Mouse (Mus musculus) MEL (cell line): ENCODE results near the gene Hist1h3c. TPM values are rescaled to one million over a fixed set of nuclear protein-coding genes. Genes with fewer than 3 reads are reported as not detected.

Experiments used
- DNase-seq: peaks from one replicate; pipeline ENCODE4 v3.0.0; 2011; ENCODE audit warnings: low read depth, low spot score
- H3K27ac ChIP-seq: 2 replicates; pipeline ENCODE4 v1.5.1; 2012; ENCODE audit warnings: low read depth, mild to moderate bottlenecking, control low read depth, low read length, moderate library complexity; ENCODE audit not compliant: control insufficient read depth
- H3K27me3 ChIP-seq, 2 experiments: fragments of 150-350 bp in 1 of 2; sonication (generic) in 1 of 2; 2 replicates each; pipeline ENCODE4 v1.6.1; 2012; ENCODE audit warnings: low read length in 2 of 2, mild to moderate bottlenecking in 2 of 2, improper control_type of control experiment in 1 of 2, moderate library complexity in 1 of 2; ENCODE audit not compliant: insufficient read depth in 2 of 2, control insufficient read depth in 1 of 2
- H3K36me3 ChIP-seq, 2 experiments: 2 replicates each; pipeline ENCODE4 v1.6.1; 2012 to 2014; ENCODE audit warnings: low read length in 2 of 2, improper control_type of control experiment in 1 of 2, inconsistent platforms in 1 of 2, mild to moderate bottlenecking in 1 of 2; ENCODE audit not compliant: insufficient read depth in 2 of 2, control insufficient read depth in 1 of 2
- H3K4me1 ChIP-seq, 2 experiments: fragments of 150-350 bp in 1 of 2; sonication (generic) in 1 of 2; 2 replicates each; pipeline ENCODE4 v1.6.1; 2012; ENCODE audit warnings: low read length in 2 of 2, improper control_type of control experiment in 1 of 2, mild to moderate bottlenecking in 1 of 2; ENCODE audit not compliant: insufficient read depth in 2 of 2, control insufficient read depth in 1 of 2
- H3K4me3 ChIP-seq, 2 experiments: fragments of 150-350 bp in 1 of 2; sonication (generic) in 1 of 2; 2 replicates each; pipeline ENCODE4 v1.5.1; 2012; ENCODE audit warnings: low read depth in 2 of 2, low read length in 2 of 2, mild to moderate bottlenecking in 2 of 2, moderate library complexity in 2 of 2, control low read depth in 1 of 2, improper control_type of control experiment in 1 of 2; ENCODE audit not compliant: control insufficient read depth in 1 of 2, insufficient read depth in 1 of 2
- H3K79me2 ChIP-seq: 2 replicates; pipeline ENCODE4 v1.6.1; 2012; ENCODE audit warnings: mild to moderate bottlenecking, low read length, moderate library complexity; ENCODE audit not compliant: control insufficient read depth, poor library complexity, insufficient read depth
- H3K9ac ChIP-seq: 2 replicates; pipeline ENCODE4 v1.6.1; 2012; ENCODE audit warnings: low read depth, mild to moderate bottlenecking, control low read depth, low read length, moderate library complexity; ENCODE audit not compliant: control insufficient read depth, poor library complexity, severe bottlenecking
- H3K9me3 ChIP-seq: fragments of 150-350 bp; sonication (generic); replicated peaks from 2 replicates; pipeline ENCODE4 v1.6.1; 2012; ENCODE audit warnings: mild to moderate bottlenecking, low read length, improper control_type of control experiment, moderate library complexity; ENCODE audit not compliant: insufficient read depth
- BHLHE40 ChIP-seq: IDR thresholded peaks from 2 replicates; pipeline ENCODE4 v1.6.1; 2012; ENCODE audit warnings: low read depth, mild to moderate bottlenecking, inconsistent platforms, low read length, improper control_type of control experiment, borderline replicate concordance
- CTCF ChIP-seq, 3 experiments: IDR thresholded peaks in 2 of 3; conservative IDR thresholded peaks in 1 of 3; 2 replicates each; pipeline ENCODE4 v1.5.1; 2011 to 2012; ENCODE audit warnings: low read length in 3 of 3, low read depth in 2 of 3, mild to moderate bottlenecking in 2 of 3, improper control_type of control experiment in 1 of 3, inconsistent platforms in 1 of 3, mixed read lengths in 1 of 3, moderate library complexity in 1 of 3; ENCODE audit not compliant: control insufficient read depth in 1 of 3, insufficient read depth in 1 of 3, poor library complexity in 1 of 3, severe bottlenecking in 1 of 3
- EP300 ChIP-seq, 2 experiments: IDR thresholded peaks; 2 replicates each; pipeline ENCODE4 v1.6.1; 2011; ENCODE audit warnings: improper control_type of control experiment in 2 of 2, low read length in 2 of 2, low read depth in 1 of 2, mild to moderate bottlenecking in 1 of 2
- ETS1 ChIP-seq: IDR thresholded peaks from 2 replicates; pipeline ENCODE4 v1.6.1; 2012; ENCODE audit warnings: low read depth, mild to moderate bottlenecking, inconsistent platforms, low read length, improper control_type of control experiment, moderate library complexity
- GATA1 ChIP-seq: IDR thresholded peaks from 2 replicates; pipeline ENCODE4 v1.6.1; 2011; ENCODE audit warnings: low read depth, low read length, improper control_type of control experiment
- HCFC1 ChIP-seq: IDR thresholded peaks from 2 replicates; pipeline ENCODE4 v1.6.1; 2012; ENCODE audit warnings: low read depth, mild to moderate bottlenecking, inconsistent platforms, low read length, improper control_type of control experiment, moderate library complexity
- JUND ChIP-seq: IDR thresholded peaks from 2 replicates; pipeline ENCODE4 v1.6.1; 2011; ENCODE audit warnings: low read depth, mild to moderate bottlenecking, improper control_type of control experiment, low read length
- KAT2A ChIP-seq: conservative IDR thresholded peaks from 2 replicates; pipeline ENCODE4 v1.6.1; 2012; ENCODE audit warnings: low read depth, low read length, improper control_type of control experiment, inconsistent platforms
- MAX ChIP-seq: IDR thresholded peaks from 2 replicates; pipeline ENCODE4 v1.6.1; 2011; ENCODE audit warnings: low read length, improper control_type of control experiment
- MAZ ChIP-seq: IDR thresholded peaks from 2 replicates; pipeline ENCODE4 v1.6.1; 2012; ENCODE audit warnings: low read depth, mild to moderate bottlenecking, inconsistent platforms, low read length, improper control_type of control experiment
- MXI1 ChIP-seq: IDR thresholded peaks from 2 replicates; pipeline ENCODE4 v1.6.1; 2011; ENCODE audit warnings: mild to moderate bottlenecking, low read depth, low read length, improper control_type of control experiment
- MYC ChIP-seq: IDR thresholded peaks from 2 replicates; pipeline ENCODE4 v1.6.1; 2011; ENCODE audit warnings: low read depth, mild to moderate bottlenecking, low read length, improper control_type of control experiment, moderate library complexity
- NRF1 ChIP-seq: IDR thresholded peaks from 2 replicates; pipeline ENCODE4 v1.6.1; 2014; ENCODE audit warnings: low read depth, mild to moderate bottlenecking, inconsistent platforms, low read length, improper control_type of control experiment, moderate library complexity; ENCODE audit not compliant: poor library complexity, insufficient read depth, severe bottlenecking
- POLR2A ChIP-seq, 2 experiments: IDR thresholded peaks; 2 replicates each; pipeline ENCODE4 v1.6.1; 2011 to 2012; ENCODE audit warnings: low read length in 2 of 2, mild to moderate bottlenecking in 2 of 2, control low read depth in 1 of 2, improper control_type of control experiment in 1 of 2, low read depth in 1 of 2, moderate library complexity in 1 of 2; ENCODE audit not compliant: control insufficient read depth in 1 of 2, insufficient read depth in 1 of 2, poor library complexity in 1 of 2
- RCOR1 ChIP-seq: IDR thresholded peaks from 2 replicates; pipeline ENCODE4 v1.6.1; 2012; ENCODE audit warnings: low read depth, mild to moderate bottlenecking, inconsistent platforms, low read length, improper control_type of control experiment
- SIN3A ChIP-seq: IDR thresholded peaks from 2 replicates; pipeline ENCODE4 v1.6.1; 2012; ENCODE audit warnings: low read length, improper control_type of control experiment, inconsistent platforms
- TCF12 ChIP-seq: IDR thresholded peaks from 2 replicates; pipeline ENCODE4 v1.6.1; 2014; ENCODE audit warnings: low read depth, mild to moderate bottlenecking, inconsistent platforms, low read length, improper control_type of control experiment, moderate library complexity
- USF1 ChIP-seq: IDR thresholded peaks from 2 replicates; pipeline ENCODE4 v1.6.1; 2014; ENCODE audit warnings: low read depth, mild to moderate bottlenecking, inconsistent platforms, low read length, improper control_type of control experiment, moderate library complexity
- polyA plus RNA-seq, 2 experiments: library from polyadenylated mRNA; stranded (reverse) in 1 of 2; unstranded in 1 of 2; fragments of >175 nt in 1 of 2; fragments of >200 nt in 1 of 2; gene quantifications; 2 replicates each; pipeline versions ENCODE4 v1.2.1 to v1.2.4; 2012; ENCODE audit warnings: low replicate concordance in 2 of 2, low read depth in 1 of 2; ENCODE audit not compliant: insufficient read length in 2 of 2, insufficient read depth in 1 of 2, missing spikeins in 1 of 2
- total RNA-seq: library from RNA; depleted of rRNA; stranded (reverse); fragments of 300-350 nt; gene quantifications from 2 replicates; pipeline ENCODE4 v1.2.3, GENCODE M21; 2012

The Hist1h3c gene
- total and polyA plus RNA-seq, 3 experiments = 1.7 to 1,651 TPM; not detected in 1

- Histone ChIP-seq H3K4me1 (peaks cover 7 to 14% of the 10 kb centered on the region in 2 experiments), H3K9ac (no peak overlapping the region), H3K36me3 (peaks cover 0 to 14% of the 10 kb centered on the region in 2 experiments; a peak in 2 of 4 replicates), H3K27ac (no peak overlapping the region), H3K79me2 (no peaks in the 10 kb centered on the region), H3K9me3 (no peaks in the 10 kb centered on the region), H3K27me3 (no peaks in the 10 kb centered on the region), H3K4me3 (no peak overlapping the region)
- TF ChIP-seq ETS1 (no peak), EP300 (IDR thresholded peaks at IDR 0.05; ENCODE audit: low read depth in 1 of 2, low read length in 2 of 2) (no peak)
- DNase-seq = no peak
Measured at GRCm38 (mm10) chr13:23728472-23729191, 16.8 kb downstream of the Hist1h3c start.

- 0 out of 2 replicates have a peak, but pooled peaks have one; percentile 3 for TF ChIP-seq ETS1
- no peak for TF ChIP-seq POLR2A (IDR thresholded peaks at IDR 0.05; ENCODE audit: control insufficient read depth in 1 of 2, insufficient read depth in 1 of 2, low read depth in 1 of 2, low read length in 2 of 2, poor library complexity in 1 of 2)
- TF ChIP-seq, all 39 proteins: peak for 1
- DNase-seq = peak; percentile 36
- no peak overlapping the region; the same call in 1 of the 2 replicates for H3K9ac ChIP-seq
- H3K4me3 ChIP-seq = no peak overlapping the region
- peaks cover 7 to 23% of the 10 kb centered on the region in 2 experiments for H3K4me1 ChIP-seq
- no peak overlapping the region for H3K27ac ChIP-seq
- H3K27me3 ChIP-seq = no peaks in the 10 kb centered on the region
- H3K9me3 ChIP-seq = no peaks in the 10 kb centered on the region
- no peaks in the 10 kb centered on the region for H3K79me2 ChIP-seq
- peaks cover 0 to 15% of the 10 kb centered on the region in 2 experiments; a peak in 2 of 4 replicates for H3K36me3 ChIP-seq
Measured at GRCm38 (mm10) chr13:23725213-23725612, 20.2 kb downstream of the Hist1h3c start.

GRCm38 (mm10) chr13:23724239-23724638 is 21.2 kb downstream of the Hist1h3c start:
- TF ChIP-seq MXI1 = peak; percentile 79
- peak; percentile 74; the same call in 1 of the 2 replicates for TF ChIP-seq ETS1
- no peak for TF ChIP-seq BHLHE40
- TF ChIP-seq RCOR1 = peak; percentile 79
- peak; percentile 35; the same call in 1 of the 2 replicates for TF ChIP-seq HCFC1
- TF ChIP-seq USF1 = peak; percentile 63
- peak; percentile 71 for TF ChIP-seq MYC
- TF ChIP-seq GATA1 = peak; percentile 97
- TF ChIP-seq SIN3A = peak; percentile 79
- TF ChIP-seq NRF1 = no peak
- peak; percentile 70 for TF ChIP-seq MAX
- TF ChIP-seq EP300 (IDR thresholded peaks at IDR 0.05; ENCODE audit: low read depth in 1 of 2, low read length in 2 of 2) = peak; percentile 69 to 84
- TF ChIP-seq MAZ = peak; percentile 74; the same call in 1 of the 2 replicates
- TF ChIP-seq TCF12 = 0 out of 2 replicates have a peak, but pooled peaks have one; percentile 31
- peak; percentile 99 for TF ChIP-seq JUND
- TF ChIP-seq KAT2A = no peak
- TF ChIP-seq CTCF (IDR thresholded peaks at IDR 0.05 in 2 of 3, conservative IDR thresholded peaks at IDR 0.05 in 1 of 3; ENCODE audit: control insufficient read depth in 1 of 3, insufficient read depth in 1 of 3, low read depth in 2 of 3, low read length in 3 of 3, poor library complexity in 1 of 3, severe bottlenecking in 1 of 3) = no peak
- no peaks in the 10 kb centered on the region for H3K27me3 ChIP-seq
- no peaks in the 10 kb centered on the region for H3K79me2 ChIP-seq
- peak overlapping the region; percentile 50 for H3K9ac ChIP-seq
- peak overlapping the region; percentile 40 to 43 for H3K4me3 ChIP-seq
- peak overlapping the region; percentile 70 for H3K27ac ChIP-seq
- H3K9me3 ChIP-seq = no peaks in the 10 kb centered on the region
- H3K4me1 ChIP-seq = peaks cover 7 to 23% of the 10 kb centered on the region in 2 experiments
- H3K36me3 ChIP-seq = peaks cover 0 to 15% of the 10 kb centered on the region in 2 experiments; a peak in 2 of 4 replicates
- peak; percentile 76 for DNase-seq
